ENCODE assay signal across 15 mouse cellular contexts in genomic region chr12:83473987-83474600, GRCm38 (mm10). TPM values are rescaled to one million over a fixed set of nuclear protein-coding genes. Genes with fewer than 3 reads are reported as not detected.
DNase-seq lines count a peak whose midpoint lies in the region; ATAC-seq and TF ChIP-seq lines count a peak whose summit lies in the region.
"Had no signal": no experiment of that assay in that cellular context is flagged by ENCODE, and none has a peak within 500 bp of the region (broad histone marks: within the 10 kb centered on the region; RNA-seq: fewer than 3 reads in every experiment).

No protein-coding gene starts in this region.

- H3K4me1 ChIP-seq in heart, adult 2 months (ENCODE audit: control insufficient read depth, insufficient read depth, low read length): no peaks in the 10 kb centered on the region
- peaks cover 38% of the 10 kb centered on the region for H3K4me1 ChIP-seq in heart, embryonic 15.5 days (replicated peaks)
- peaks cover 16% of the 10 kb centered on the region for H3K4me1 ChIP-seq in liver, embryonic 15.5 days (replicated peaks)
- H3K4me1 ChIP-seq: embryonic facial prominence, embryonic 15.5 days; stomach, embryonic 15.5 days had no signal

- no peak overlapping the region; the same call in 1 of the 2 replicates for H3K4me2 ChIP-seq in heart, embryonic 15.5 days
- H3K4me2 ChIP-seq in liver, embryonic 15.5 days: 0 out of 2 replicates have a peak overlapping the region, but pooled peaks have one; percentile 10
- H3K4me2 ChIP-seq: embryonic facial prominence, embryonic 15.5 days; forebrain, embryonic 12.5 days; midbrain, embryonic 13.5 days; stomach, embryonic 15.5 days had no signal

- H3K27me3 ChIP-seq in heart, adult 2 months (ENCODE audit: control insufficient read depth, insufficient read depth, low read length): no peaks in the 10 kb centered on the region
- H3K27me3 ChIP-seq in heart, embryonic 15.5 days: no peaks in the 10 kb centered on the region
- peaks cover 19% of the 10 kb centered on the region; the same call in 1 of the 2 replicates for H3K27me3 ChIP-seq in liver, embryonic 15.5 days
- H3K27me3 ChIP-seq: embryonic facial prominence, embryonic 15.5 days; midbrain, embryonic 13.5 days; stomach, embryonic 15.5 days had no signal

- no peak overlapping the region for H3K9ac ChIP-seq in heart, adult 2 months (ENCODE audit: low read depth, low read length)
- H3K9ac ChIP-seq in heart, embryonic 15.5 days: no peak overlapping the region
- no peak overlapping the region for H3K9ac ChIP-seq in liver, embryonic 15.5 days
- H3K9ac ChIP-seq: embryonic facial prominence, embryonic 15.5 days; forebrain, embryonic 12.5 days; midbrain, embryonic 13.5 days; stomach, embryonic 15.5 days had no signal

- DNase-seq in heart, adult 2 months: peak in 1 of 2 experiments; percentile 16
- no peak for DNase-seq in heart, postnatal 36 days
- DNase-seq in embryo, embryonic 10 days (ENCODE audit: low spot score): peak; percentile 51
- DNase-seq in thymus, postnatal 10 days (ENCODE audit: low spot score in 2 of 2): no peak
- no peak for DNase-seq in kidney, postnatal 10 days
- DNase-seq: adrenal gland, postnatal 36 days; cerebellum, postnatal 25 days; kidney, adult 9 months; lung, postnatal 36 days had no signal

- H3K36me3 ChIP-seq in heart, adult 2 months (ENCODE audit: control insufficient read depth, insufficient read depth, low read length): no peaks in the 10 kb centered on the region
- H3K36me3 ChIP-seq in heart, embryonic 15.5 days: no peaks in the 10 kb centered on the region
- H3K36me3 ChIP-seq in liver, embryonic 15.5 days (replicated peaks): no peaks in the 10 kb centered on the region
- H3K36me3 ChIP-seq: embryonic facial prominence, embryonic 15.5 days; forebrain, embryonic 12.5 days; midbrain, embryonic 13.5 days; stomach, embryonic 15.5 days had no signal

- no peak overlapping the region for H3K4me3 ChIP-seq in heart, adult 2 months
- H3K4me3 ChIP-seq in heart, embryonic 15.5 days: no peak overlapping the region
- no peak overlapping the region for H3K4me3 ChIP-seq in liver, embryonic 15.5 days (replicated peaks)
- H3K4me3 ChIP-seq: embryonic facial prominence, embryonic 15.5 days; forebrain, embryonic 12.5 days; midbrain, embryonic 13.5 days; stomach, embryonic 15.5 days had no signal

- intact Hi-C loops in heart, adult 2 months (cut with DNase I): no loop called here
- intact Hi-C loops in heart, postnatal 36 days (cut with DNase I): no loop called here

- H3K9me3 ChIP-seq in heart, embryonic 15.5 days (replicated peaks): no peaks in the 10 kb centered on the region
- H3K9me3 ChIP-seq in liver, embryonic 15.5 days (replicated peaks): no peaks in the 10 kb centered on the region
- H3K9me3 ChIP-seq: embryonic facial prominence, embryonic 15.5 days; forebrain, embryonic 12.5 days; midbrain, embryonic 13.5 days; stomach, embryonic 15.5 days had no signal

- no peak for TF ChIP-seq EP300 in heart, adult 2 months (IDR thresholded peaks at IDR 0.05; ENCODE audit: insufficient read depth, low read depth, low read length)

- ATAC-seq in heart, embryonic 15.5 days (replicated peaks; ENCODE audit: insufficient number of reproducible peaks, insufficient read depth, low FRiP score, low read depth): no peak
- peak; percentile 68 for ATAC-seq in liver, embryonic 15.5 days (ENCODE audit: insufficient read depth)
- ATAC-seq: midbrain, embryonic 13.5 days had no signal

- TF ChIP-seq CTCF in heart, adult 2 months (IDR thresholded peaks at IDR 0.05): no peak

- TF ChIP-seq POLR2A in heart, adult 2 months (IDR thresholded peaks at IDR 0.05; ENCODE audit: insufficient read depth, low read depth, low read length): no peak

- WGBS in heart, adult 2 months: 43% methylated on average over 5 of the region's 5 CpGs
- WGBS in heart, embryonic 15.5 days: 35% methylated on average over 5 of the region's 5 CpGs
- 47% methylated on average over 5 of the region's 5 CpGs for WGBS in liver, embryonic 15.5 days (ENCODE audit: insufficient replicate concordance)

- no peaks in the 10 kb centered on the region for H3K79me2 ChIP-seq in heart, adult 2 months (replicated peaks; ENCODE audit: control insufficient read depth, insufficient read depth, low read length)

- H3K27ac ChIP-seq in heart, adult 2 months: peak overlapping the region; percentile 12; the same call in 1 of the 2 replicates
- peak overlapping the region; percentile 60 for H3K27ac ChIP-seq in heart, embryonic 15.5 days
- H3K27ac ChIP-seq in liver, embryonic 15.5 days (replicated peaks): peak overlapping the region; percentile 64
- H3K27ac ChIP-seq: embryonic facial prominence, embryonic 15.5 days; forebrain, embryonic 12.5 days; stomach, embryonic 15.5 days had no signal

RNA-seq across cellular contexts. Expression of gene Dpf3, which starts 13.4 kb away (rescaled TPM):
- total RNA-seq in heart, adult 2 months (2021): 10 to 100 TPM; 16.6 to 18.8 TPM
- 9.1 and 9.7 TPM in 2 replicates for polyA plus RNA-seq in heart, adult 2 months (2012; rRNA removed)
- total RNA-seq in heart, postnatal 36 days (2021): 10 to 100 TPM; 16.3 to 22.3 TPM
- polyA plus RNA-seq in heart, embryonic 15.5 days (2015; fragmentation: Nextera tagmentation; extraction: Ambion mirVana): 17.3 and 20.7 TPM in 2 replicates
- polyA plus RNA-seq in liver, embryonic 15.5 days (2015; fragmentation: Nextera tagmentation; extraction: Ambion mirVana): 6.5 and 6.7 TPM in 2 replicates

RNA-seq across cellular contexts. Expression of gene Dcaf4, which starts 46.2 kb away (rescaled TPM):
- total RNA-seq in heart, adult 2 months (2021): 10 to 100 TPM; 11.9 to 13.6 TPM
- 17.2 and 26.1 TPM in 2 replicates for polyA plus RNA-seq in heart, adult 2 months (2012; rRNA removed)
- 10 to 100 TPM; 14.8 to 17.7 TPM for total RNA-seq in heart, postnatal 36 days (2021)
- 22.5 and 27.8 TPM in 2 replicates for polyA plus RNA-seq in heart, embryonic 15.5 days (2015; fragmentation: Nextera tagmentation; extraction: Ambion mirVana)
- 11.9 and 14.9 TPM in 2 replicates for polyA plus RNA-seq in liver, embryonic 15.5 days (2015; fragmentation: Nextera tagmentation; extraction: Ambion mirVana)

Comparison
In these comparisons a context has a peak if more than half of its experiments do, and no peak if none do; other contexts are left out.
1. H3K27ac ChIP-seq: peak in every context shown above with its lines; median percentile 64 in liver, embryonic 15.5 days; 60 in heart, embryonic 15.5 days; 12 in heart, adult 2 months.